Comparison of ENCODE assay signal across 18 mouse cellular contexts in genomic region chr9:74479273-74479672, GRCm38 (mm10).
DNase-seq lines count a peak whose midpoint lies in the region; ATAC-seq and TF ChIP-seq lines count a peak whose summit lies in the region.
"Had no signal": no experiment of that assay in that cellular context is flagged by ENCODE, and none has a peak within 500 bp of the region (broad histone marks: within the 10 kb centered on the region; RNA-seq: fewer than 3 reads in every experiment).

No protein-coding gene starts in this region.

- 0 out of 2 replicates have a peak, but pooled peaks cover 4% of the 10 kb centered on the region for H3K4me1 ChIP-seq in hindbrain, embryonic 10.5 days (replicated peaks)
- H3K4me1 ChIP-seq in hindbrain, postnatal 0 days (ENCODE audit: insufficient read depth, low read length): no peaks in the 10 kb centered on the region
- no peaks in the 10 kb centered on the region for H3K4me1 ChIP-seq in hindbrain, embryonic 12.5 days
- H3K4me1 ChIP-seq in midbrain, embryonic 13.5 days (replicated peaks): no peaks in the 10 kb centered on the region
- H3K4me1 ChIP-seq: limb, embryonic 12.5 days; liver, embryonic 13.5 days; lung, embryonic 15.5 days had no signal

- no peak overlapping the region for H3K9ac ChIP-seq in hindbrain, postnatal 0 days (replicated peaks; ENCODE audit: low read length)
- no peak overlapping the region for H3K9ac ChIP-seq in hindbrain, embryonic 12.5 days
- no peak overlapping the region for H3K9ac ChIP-seq in midbrain, embryonic 13.5 days (replicated peaks)
- H3K9ac ChIP-seq: limb, embryonic 12.5 days; liver, embryonic 13.5 days; lung, embryonic 15.5 days had no signal

- H3K27me3 ChIP-seq in hindbrain, embryonic 10.5 days (ENCODE audit: insufficient read depth, poor library complexity, severe bottlenecking): no peaks in the 10 kb centered on the region
- H3K27me3 ChIP-seq in hindbrain, postnatal 0 days (ENCODE audit: insufficient read depth, low read length): no peaks in the 10 kb centered on the region
- H3K27me3 ChIP-seq in hindbrain, embryonic 12.5 days: no peaks in the 10 kb centered on the region
- H3K27me3 ChIP-seq in midbrain, embryonic 13.5 days: no peaks in the 10 kb centered on the region
- H3K27me3 ChIP-seq: CH12.LX; limb, embryonic 12.5 days; liver, embryonic 13.5 days; lung, embryonic 15.5 days had no signal

- H3K27ac ChIP-seq in hindbrain, embryonic 10.5 days: no peak overlapping the region
- no peak overlapping the region for H3K27ac ChIP-seq in hindbrain, postnatal 0 days
- no peak overlapping the region for H3K27ac ChIP-seq in hindbrain, embryonic 12.5 days
- H3K27ac ChIP-seq in midbrain, embryonic 13.5 days: no peak overlapping the region; the same call in 1 of the 2 replicates
- H3K27ac ChIP-seq: limb, embryonic 12.5 days; liver, embryonic 13.5 days; lung, embryonic 15.5 days; macrophage; stomach, postnatal 0 days had no signal

- H3K4me2 ChIP-seq in hindbrain, postnatal 0 days (ENCODE audit: low read depth, low read length): no peak overlapping the region
- H3K4me2 ChIP-seq in hindbrain, embryonic 12.5 days (replicated peaks): no peak overlapping the region
- no peak overlapping the region for H3K4me2 ChIP-seq in midbrain, embryonic 13.5 days (replicated peaks)
- H3K4me2 ChIP-seq: limb, embryonic 12.5 days; liver, embryonic 13.5 days; lung, embryonic 15.5 days had no signal

- no peaks in the 10 kb centered on the region for H3K36me3 ChIP-seq in hindbrain, embryonic 10.5 days
- no peaks in the 10 kb centered on the region for H3K36me3 ChIP-seq in hindbrain, postnatal 0 days (ENCODE audit: insufficient read depth, low read length)
- no peaks in the 10 kb centered on the region for H3K36me3 ChIP-seq in hindbrain, embryonic 12.5 days
- no peaks in the 10 kb centered on the region for H3K36me3 ChIP-seq in midbrain, embryonic 13.5 days
- H3K36me3 ChIP-seq: limb, embryonic 12.5 days; liver, embryonic 13.5 days; lung, embryonic 15.5 days had no signal

- no peak for TF ChIP-seq CTCF in hindbrain, postnatal 0 days (IDR thresholded peaks at IDR 0.05; ENCODE audit: low read depth)

- 79% methylated on average over 8 of the region's 8 CpGs for WGBS in hindbrain, embryonic 10.5 days
- 61% methylated on average over 8 of the region's 8 CpGs for whole genome bisulfite sequencing in hindbrain, postnatal 0 days
- 66% methylated on average over 8 of the region's 8 CpGs for WGBS in hindbrain, embryonic 12.5 days
- WGBS in midbrain, embryonic 13.5 days: 61% methylated on average over 8 of the region's 8 CpGs

- no peak for ATAC-seq in hindbrain, postnatal 0 days
- ATAC-seq in hindbrain, embryonic 12.5 days (ENCODE audit: low FRiP score): peak; percentile 16; the same call in 1 of the 2 replicates
- peak; percentile 67 for ATAC-seq in midbrain, embryonic 13.5 days

- no peaks in the 10 kb centered on the region for H3K9me3 ChIP-seq in hindbrain, embryonic 10.5 days
- no peaks in the 10 kb centered on the region for H3K9me3 ChIP-seq in hindbrain, postnatal 0 days (ENCODE audit: low read length)
- H3K9me3 ChIP-seq in hindbrain, embryonic 12.5 days (replicated peaks): no peaks in the 10 kb centered on the region
- H3K9me3 ChIP-seq in midbrain, embryonic 13.5 days: no peaks in the 10 kb centered on the region
- H3K9me3 ChIP-seq: limb, embryonic 12.5 days; liver, embryonic 13.5 days; lung, embryonic 15.5 days had no signal

- peak; percentile 4 for DNase-seq in hindbrain, embryonic 10.5 days (ENCODE audit: low spot score)
- no peak for DNase-seq in hindbrain, postnatal 0 days (ENCODE audit: low spot score)
- peak; percentile 10 for DNase-seq in retina, embryonic 14.5 days (ENCODE audit: low spot score)
- DNase-seq in lung, postnatal 36 days: no peak
- DNase-seq in adrenal gland, adult 2 months: no peak
- DNase-seq: adrenal gland, postnatal 36 days; cerebellum, adult 18-20 months; kidney, adult 11 months; liver, embryonic 13.5 days; right cerebral cortex, postnatal 4 days; thymus, postnatal 25 days had no signal

- no peak overlapping the region for H3K4me3 ChIP-seq in hindbrain, embryonic 10.5 days
- no peak overlapping the region for H3K4me3 ChIP-seq in hindbrain, postnatal 0 days (ENCODE audit: low read length)
- H3K4me3 ChIP-seq in hindbrain, embryonic 12.5 days: no peak overlapping the region
- H3K4me3 ChIP-seq in midbrain, embryonic 13.5 days (replicated peaks): no peak overlapping the region
- H3K4me3 ChIP-seq: limb, embryonic 12.5 days; liver, embryonic 13.5 days; lung, embryonic 15.5 days had no signal

Comparison
In these comparisons a context has a peak if more than half of its experiments do, and no peak if none do; other contexts are left out.
1. DNase-seq: peak in hindbrain, embryonic 10.5 days (single experiment) and retina, embryonic 14.5 days (single experiment); none in hindbrain, postnatal 0 days (single experiment), lung, postnatal 36 days (single experiment) and adrenal gland, adult 2 months (single experiment).